Mouse (Mus musculus) layer of hippocampus, adult 11-12 months (tissue): ENCODE measurements around the gene Med29.

Experiments used
- DNase-seq: peaks from one replicate; pipeline ENCODE4 v3.0.0; 2022; ENCODE audit warnings: low spot score

Med29 gene

DNA sequence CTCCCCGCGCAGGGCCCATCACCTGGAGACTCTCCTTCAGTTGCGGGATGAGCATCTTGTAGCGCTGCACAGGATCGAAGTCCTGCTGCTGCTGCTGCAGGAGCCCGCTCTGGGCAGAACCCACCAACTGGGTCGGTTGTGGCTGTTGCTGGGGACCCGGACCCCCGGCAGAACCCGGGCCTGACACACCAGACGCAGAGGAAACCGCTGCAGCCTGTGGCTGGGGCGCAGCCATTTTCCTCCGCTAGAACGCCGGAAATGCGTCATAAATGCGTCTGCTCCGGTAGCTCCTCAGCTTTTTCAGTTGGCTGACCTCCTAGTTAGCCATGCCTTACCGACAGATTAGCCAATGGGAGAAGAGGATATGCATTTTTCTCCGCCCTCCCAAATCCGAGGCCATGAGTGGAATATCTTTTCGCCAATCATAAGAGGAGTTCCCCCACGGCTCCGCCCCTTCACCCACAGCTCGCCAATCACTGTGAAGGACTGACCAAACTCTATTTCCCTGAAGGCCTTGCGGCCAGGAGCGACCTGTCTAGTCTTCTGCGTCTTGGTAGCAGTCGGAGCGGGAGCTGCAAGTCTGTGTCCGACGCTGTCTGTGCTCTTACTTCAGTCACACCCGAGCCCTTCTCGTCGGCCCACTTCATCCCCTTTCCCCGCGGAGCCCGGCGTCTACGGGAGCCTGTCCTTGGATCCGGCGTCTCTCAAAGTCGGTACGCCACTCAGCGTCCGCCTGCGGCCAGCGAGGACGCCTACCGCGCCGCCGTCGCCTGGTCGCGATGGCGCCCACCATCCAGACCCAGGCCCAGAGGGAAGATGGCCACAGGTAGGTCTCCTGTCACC lies at the start of gene Med29, which contains the start of gene Paf1:
Gene Med29, minus strand, starts transcription at position 280 of the 843 bp plus-strand sequence.
Gene Paf1, plus strand, starts transcription at position 523 of the 843 bp plus-strand sequence.
- peak; percentile 98 for DNase-seq

DNA sequence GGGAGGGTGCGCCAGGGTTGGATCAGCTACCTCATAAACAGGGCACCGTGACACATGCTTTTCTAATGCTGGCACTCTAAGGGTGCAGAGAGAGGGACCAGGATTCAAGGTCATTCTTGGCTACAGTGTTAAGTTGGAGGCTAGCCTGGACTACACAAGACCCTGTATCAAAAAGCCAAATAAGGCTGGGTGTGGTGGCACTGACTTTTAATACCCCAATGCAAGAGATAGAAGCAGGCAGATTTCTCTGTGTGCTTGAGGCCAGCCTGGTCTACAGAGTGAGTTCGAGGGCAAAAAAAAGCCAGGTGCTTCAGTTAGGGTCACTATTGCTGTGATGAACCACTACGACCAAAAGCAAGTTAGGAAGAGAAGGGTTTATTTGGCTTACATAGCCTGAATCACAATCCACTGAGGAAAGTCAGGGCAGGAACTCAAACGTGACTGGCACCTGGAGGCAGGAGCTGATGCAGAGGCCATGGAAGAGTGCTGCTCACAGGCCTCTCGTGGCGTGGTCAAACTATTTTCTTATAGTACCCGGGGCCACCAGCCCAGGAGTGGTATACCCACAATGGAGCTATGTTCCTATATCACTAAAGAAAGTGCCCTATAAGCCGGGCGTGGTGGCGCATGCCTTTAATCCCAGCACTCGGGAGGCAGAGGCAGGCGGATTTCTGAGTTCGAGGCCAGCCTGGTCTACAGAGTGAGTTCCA lies 49.4 kb upstream of the Med29 start:
- DNase-seq, result no peak

DNA sequence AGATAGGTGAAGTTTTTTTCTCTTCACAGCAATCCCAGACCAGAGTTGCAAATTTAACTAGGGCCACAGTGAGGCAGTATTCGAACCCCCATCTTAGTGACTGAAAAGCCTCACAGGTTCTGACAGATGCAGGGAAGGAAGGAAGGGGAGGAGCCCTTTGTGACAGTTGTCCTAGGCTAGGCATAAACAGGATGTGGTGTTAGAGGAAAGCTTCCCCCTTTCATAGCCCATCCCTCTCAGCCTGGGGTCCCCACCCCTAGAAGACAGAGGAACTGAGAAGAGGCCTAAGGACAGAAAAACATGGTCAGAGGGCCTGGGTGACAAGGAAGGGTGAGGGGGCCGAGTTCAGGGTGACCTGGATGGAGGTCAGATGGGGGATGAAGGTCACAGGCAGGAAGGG lies 48.2 kb upstream of the Med29 start:
- no peak for DNase-seq

DNA sequence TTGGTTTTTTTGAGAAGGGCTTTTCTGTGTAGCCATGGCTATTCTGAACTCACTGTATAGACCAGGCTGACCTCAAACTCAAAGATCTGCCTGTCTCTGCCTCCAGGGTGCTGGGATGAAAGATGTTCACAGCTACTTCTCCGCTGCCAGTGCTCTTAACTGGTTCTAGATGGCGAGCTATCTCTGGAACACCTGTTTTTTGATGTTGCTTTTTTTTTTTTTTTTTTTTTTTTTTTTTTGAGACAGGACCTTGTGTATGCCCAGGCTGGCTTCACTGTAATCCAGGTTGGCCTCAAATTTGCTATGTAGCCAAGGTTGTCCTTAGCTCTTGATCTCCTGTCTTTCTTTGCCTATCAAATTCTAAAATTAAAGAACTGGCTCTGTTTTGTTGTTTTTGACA lies 46.3 kb upstream of the Med29 start:
- no peak for DNase-seq

DNA sequence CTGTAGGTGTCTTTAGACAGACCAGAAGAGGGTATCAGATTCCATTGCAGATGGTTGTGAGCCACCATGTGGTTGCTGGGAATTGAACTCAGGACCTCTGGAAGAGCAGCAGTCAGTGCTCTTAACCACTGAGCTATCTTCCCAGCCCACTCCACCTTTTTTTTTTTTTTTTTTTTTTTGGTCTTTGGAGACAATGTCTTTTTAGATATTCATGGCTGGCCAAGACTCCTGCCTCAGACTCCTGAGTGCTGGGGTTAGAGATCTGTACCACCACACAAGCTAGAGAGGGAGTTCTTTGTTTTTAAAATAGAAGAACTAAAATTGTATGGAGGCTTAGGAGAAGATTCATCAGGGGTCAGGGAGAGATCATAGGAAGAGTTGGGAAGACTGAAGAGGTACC lies 45.5 kb upstream of the Med29 start:
- DNase-seq, result no peak

DNA sequence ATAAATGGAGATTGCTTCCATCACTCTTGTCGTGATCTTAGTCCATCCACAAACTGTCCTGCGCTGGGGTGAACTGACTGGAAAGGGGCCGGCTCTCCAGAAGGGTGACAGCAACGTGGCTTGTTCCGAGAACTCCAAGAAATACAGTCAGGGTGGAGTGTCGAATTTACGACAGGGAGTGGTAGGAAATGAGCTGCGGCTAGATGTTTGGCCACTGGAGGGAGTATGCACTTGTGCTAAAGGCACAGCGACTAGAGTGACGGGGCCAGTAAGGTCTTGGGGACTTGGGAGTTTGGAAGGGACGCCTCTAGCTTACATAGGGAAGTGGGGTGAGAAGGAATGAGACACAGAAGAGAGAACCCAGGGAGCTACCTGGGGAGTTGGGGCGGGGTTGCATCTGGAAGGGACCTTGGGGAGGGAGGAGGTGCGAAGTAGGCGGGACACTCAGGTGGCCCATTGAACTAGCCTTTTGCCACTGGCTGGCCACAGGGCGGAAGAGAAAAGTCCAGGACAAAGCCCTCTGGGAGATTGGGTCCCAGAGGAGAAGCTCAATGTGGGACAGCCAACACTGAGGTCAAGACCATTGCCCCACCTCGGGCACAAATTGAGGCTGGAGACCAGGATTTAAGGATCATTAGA lies 44.5 kb upstream of the Med29 start, which contains the start of gene Gmfg:
Gene Gmfg, plus strand, starts transcription at position 516 of the 639 bp plus-strand sequence.
- peak; percentile 80 for DNase-seq

DNA sequence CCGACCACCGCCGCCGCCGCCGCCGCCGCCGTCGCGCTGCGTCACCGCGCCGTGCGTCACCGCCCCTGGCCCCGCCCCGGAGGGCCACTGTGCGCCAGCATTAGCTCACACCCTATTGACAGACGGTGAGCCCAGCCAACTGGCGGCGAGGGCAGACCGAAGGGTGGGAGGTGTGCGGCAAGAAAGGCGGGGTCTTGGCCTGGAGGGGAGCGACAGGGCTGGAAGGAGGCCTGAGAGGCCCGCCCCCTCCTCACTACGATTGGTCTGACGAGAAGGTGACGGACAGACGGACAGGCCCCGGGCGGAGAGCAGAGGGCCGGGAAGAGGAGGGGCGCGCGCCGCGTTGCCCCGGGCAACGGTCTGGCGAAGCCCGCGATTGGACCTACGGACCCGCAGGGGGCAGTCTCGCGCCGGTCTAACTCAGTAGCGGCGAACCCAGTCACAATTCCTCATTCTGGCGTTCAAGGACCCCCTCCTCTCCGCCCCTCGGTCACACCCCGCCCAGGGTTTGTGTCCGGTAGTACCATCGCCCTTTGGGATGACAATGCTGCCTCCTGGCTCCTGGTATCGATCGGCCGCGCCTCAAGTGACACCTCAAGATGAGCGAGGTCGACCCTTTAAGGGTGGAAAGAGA lies 43.9 kb upstream of the Med29 start:
- DNase-seq, result peak; percentile 100

DNA sequence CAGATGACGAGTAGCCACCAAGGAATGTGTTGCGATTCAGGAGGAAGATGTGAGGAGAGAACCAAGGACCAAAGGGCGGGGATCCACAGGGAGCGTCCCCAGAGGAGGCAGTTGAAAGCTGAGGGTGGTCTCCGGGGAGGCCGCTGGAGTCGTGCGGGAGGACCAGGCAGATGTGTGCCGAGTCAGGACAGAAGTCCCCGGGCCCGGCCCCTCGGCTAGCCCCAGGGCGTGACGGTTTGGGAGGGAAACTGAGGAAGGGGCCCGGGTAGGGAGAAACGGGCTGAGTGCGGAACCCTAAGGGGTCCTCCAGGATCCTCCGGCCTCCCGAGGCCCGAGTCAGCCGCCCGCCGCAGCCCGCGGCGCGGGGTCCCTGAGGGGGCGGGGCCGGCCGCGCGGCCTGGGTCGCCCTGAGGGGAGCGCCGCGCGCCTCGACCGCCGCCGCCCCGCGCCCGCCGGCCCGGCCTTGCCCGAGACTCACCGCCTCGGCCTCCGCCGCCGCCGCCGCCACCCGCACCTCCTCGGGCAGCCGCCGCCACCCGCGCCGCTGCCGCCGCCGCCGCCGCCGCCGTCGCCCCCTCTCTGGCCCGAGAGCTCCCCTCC lies 43.3 kb upstream of the Med29 start:
- no peak for DNase-seq

DNA sequence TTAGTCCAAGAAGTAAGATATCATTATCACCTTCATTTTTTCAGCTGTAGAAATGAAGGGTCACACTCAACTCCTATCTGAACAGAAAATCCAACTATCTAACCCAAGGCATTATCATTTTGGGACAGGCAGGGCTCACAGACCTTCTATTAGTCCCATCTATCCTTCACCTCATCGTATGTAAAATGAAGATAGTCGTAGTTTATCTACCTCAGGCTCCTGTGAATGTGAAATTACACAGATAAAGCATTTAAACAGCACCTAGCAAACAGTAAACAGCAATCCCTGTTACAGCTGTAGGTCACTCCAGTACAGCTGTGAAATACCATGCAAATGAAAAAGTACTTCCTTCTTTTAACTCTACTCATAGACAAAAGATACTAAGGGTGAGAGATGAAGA lies 39.7 kb upstream of the Med29 start:
- no peak for DNase-seq

DNA sequence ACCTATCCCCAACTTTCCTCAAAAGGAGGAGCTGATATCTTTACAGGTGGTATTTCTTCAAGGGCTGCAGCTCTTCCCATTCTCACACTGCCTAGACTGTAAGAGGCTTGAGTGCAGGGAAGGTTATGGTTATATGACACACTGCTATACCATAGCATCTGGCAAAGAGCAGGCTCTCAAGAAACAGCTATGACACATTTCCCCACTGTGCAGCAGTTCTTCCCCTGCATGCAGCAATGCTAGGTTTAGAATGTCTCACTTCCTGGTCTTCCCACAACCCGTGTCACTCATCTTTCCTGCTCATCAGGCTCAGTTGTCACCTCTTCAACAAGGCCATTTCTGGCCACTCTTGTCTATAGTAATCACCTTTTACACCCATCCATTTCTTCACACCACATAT lies 38.0 kb upstream of the Med29 start:
- no peak for DNase-seq

DNA sequence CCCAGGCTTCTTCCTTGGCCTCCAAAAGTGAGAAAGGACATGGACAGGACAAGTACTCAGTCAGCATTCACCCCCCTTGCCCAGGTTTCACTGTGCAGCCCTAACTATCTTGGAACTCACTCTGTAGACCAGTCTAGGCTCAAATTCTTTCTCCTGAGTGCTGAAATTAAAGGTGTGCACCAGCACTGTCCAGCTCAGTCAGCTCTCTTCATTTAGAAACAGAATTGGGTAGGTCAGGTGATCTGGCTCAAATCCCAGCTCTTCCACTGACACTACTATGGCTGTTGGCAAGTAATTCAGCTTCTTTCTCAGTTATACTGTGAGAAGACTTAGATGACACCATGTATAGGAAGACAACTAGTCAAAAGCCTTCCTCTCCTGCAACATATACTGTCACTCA lies 35.2 kb upstream of the Med29 start:
- no peak for DNase-seq

DNA sequence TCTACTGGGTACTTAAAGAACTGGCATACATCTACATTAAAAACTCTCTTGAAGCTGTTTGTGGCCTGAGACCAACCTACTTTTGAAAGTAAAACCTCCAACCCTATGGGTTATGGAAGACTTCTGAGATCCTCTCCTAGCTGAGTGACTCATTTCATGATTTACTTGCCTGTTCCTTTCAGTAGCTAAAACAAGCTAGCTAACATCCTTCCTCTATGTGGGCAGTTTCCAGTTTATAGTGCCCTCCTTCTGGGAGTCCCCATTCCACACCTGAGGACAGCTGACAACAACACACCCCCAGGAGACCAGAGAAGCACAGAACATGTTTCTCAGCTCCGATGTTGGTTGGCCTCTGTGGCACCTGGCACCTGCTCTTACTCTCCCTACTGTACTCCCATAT lies 30.5 kb upstream of the Med29 start:
- no peak for DNase-seq

DNA sequence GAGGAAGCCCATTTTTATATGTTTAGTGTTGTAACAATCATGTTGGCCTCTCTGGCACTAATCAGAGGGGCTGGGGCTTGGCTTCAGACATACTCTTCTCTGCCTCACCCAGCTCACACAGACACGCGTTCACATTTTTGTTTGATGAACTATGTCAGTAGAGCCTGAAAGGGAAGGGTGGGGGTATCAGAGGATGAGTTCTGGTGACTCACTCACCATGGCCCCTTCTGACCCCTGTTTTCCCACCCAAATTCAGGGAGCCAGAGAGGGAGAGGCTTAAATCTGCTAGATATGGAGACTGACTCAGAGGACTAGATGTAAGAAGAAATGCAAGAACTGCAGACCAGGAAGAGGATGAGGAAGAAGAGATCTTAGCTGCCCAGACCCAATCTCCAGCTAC lies 26.9 kb upstream of the Med29 start:
- no peak for DNase-seq

DNA sequence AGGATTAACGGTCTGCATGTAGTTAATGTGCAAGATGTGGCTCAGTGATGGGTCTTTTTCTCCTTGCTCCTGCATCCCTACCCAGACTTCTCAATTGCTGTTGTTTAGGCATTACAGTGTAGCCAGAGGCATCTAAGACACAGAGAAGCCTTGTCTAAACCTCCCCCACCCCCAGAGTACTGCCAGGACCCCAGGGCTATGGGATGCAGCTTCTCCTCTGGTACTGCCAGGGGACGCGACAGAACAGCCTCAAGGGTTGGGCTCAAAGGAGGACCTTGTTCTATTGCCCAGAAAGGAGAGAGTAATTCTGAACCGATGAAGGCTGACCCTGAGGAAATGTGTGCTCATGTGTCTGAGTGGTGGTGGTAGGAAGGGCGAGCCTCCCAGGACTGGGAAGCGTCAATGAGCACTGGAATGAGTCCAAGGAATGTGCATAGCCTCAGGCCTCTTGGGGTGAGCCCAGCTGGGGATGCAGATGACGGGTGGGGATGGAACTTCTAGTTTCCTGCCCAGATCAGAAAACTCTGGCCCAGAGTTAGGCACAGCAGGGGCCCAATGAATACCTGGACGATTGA lies 25.7 kb upstream of the Med29 start:
- no peak for DNase-seq

DNA sequence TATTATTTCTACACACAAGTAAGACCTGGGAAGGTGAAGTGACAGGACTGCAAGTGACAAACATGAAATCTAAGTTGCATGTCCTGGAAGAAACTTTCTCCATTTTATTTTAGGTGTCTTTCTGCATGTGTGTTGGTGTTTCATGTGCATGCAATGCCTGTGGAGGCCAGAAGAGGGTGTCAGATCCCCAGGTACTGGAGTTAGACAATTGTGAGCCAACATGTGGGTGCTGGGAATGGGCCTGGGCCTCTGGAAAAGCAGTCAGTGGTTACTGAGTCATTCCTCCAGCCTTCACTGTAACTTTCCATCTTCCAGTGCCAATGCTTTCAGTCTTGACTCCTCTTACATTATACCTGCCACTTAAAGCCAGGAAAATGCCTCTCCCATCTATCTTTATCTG lies 24.9 kb upstream of the Med29 start:
- no peak for DNase-seq

DNA sequence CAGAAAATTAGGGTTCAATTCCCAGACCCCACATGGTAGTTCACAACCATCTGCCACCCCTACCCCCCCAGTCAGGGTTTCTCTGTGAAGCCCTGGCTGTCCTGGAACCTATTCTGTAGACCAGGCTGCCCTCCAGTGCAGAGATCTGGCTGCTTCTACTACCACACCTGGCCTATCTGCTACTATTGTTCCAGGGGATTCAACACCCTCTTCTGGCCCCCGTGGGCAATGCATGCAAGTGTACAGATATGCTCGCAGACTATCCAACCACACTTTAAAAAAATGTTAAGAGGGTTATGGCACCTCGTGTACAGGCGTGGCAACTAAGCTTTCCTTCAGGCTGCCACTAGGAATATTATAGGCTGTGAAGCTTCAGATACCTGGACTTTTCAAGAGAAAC lies 20.3 kb upstream of the Med29 start:
- DNase-seq, result no peak

DNA sequence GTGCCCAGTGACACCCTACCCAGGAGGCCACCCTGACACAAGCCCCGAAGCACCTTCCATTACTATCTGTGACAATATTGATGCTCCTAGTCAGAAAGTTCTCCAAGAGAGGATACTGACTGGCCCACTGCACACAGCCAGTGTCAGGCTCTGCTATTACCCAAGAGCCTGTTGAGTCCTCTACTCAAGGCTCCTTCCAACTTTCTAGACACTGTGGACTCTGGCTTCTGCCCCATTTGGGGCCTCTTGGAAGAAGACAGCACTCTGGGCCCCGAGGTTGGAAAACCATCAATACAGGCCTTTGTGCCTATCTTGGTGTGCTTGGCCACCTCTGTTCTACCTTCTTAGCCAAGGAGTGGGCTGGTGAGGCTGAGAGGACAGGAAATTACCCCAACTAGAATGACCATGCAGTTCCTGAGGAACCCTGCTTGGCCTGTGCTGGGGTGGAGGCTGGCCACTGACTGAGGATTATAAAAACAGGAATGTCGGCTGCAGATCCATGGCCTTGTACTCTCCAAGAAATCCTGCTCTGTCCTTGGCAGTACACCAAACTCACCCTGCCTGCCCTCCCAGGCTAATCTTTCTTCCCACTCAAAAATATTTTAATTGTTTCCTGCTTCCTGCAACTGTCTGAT lies 18.4 kb upstream of the Med29 start:
- no peak for DNase-seq

DNA sequence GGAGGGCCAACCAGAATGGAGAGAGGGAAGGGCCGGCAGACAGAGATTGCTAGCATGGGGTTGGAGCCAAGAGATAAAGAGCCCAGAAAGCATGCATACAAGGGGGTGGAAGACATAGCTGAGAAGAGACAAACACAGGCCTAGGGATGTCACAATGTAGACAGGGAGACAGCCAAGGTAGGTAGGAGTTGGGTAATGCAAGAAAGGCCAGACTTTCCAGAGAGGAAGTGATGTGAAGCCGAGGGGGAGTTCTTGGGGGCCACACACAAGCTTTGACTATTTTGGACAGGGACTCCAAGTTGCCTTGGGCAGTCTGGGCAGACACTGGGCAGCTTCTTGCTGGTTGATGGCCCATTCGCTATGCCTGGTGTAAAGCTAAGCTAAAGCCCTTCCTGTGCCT lies 9.4 kb upstream of the Med29 start:
- no peak for DNase-seq

DNA sequence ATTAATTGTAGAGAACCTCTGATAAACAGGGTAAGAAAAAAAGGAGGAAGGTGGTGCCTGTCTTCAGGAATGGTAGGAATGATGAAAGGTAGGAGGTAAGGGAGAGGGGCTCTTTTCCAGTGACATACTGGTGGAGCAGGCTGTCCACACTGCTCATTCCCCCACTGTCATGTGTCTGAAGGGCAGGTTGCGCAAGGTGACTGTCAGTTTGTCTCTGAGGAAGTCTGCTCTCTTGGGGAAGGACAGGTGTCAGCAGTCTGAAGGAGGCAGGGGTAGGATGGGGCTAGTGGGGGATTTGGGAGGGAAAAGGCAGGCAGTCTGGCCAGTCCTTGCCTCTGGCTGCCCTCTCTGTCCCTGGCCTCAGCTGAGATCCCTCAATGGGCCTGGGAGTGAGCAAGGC lies 8.5 kb upstream of the Med29 start:
- DNase-seq, result no peak

DNA sequence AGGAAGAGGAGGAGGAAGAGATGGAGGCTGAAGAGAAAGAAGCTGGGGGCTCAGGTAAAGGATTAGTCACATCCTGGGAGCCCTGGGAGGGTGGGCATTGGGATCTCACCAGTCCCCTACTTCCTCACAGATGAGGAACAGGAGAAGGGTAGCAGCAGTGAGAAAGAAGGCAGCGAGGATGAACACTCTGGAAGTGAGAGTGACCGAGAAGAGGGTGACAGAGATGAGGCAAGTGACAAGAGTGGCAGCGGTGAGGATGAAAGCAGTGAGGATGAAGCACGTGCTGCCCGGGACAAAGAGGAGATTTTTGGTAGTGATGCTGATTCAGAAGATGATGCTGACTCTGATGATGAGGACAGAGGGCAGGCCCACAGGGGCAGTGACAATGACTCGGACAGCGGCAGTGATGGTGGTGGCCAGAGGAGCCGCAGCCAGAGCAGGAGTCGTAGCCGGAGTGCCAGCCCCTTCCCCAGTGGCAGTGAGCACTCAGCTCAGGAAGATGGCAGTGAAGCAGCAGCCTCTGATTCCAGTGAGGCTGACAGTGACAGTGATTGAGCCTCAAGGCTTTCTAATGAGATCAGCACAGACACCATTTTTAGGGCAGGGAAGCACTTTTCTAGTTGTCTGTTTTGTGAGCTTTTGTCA lies 6.3 kb upstream of the Med29 start:
- no peak for DNase-seq

DNA sequence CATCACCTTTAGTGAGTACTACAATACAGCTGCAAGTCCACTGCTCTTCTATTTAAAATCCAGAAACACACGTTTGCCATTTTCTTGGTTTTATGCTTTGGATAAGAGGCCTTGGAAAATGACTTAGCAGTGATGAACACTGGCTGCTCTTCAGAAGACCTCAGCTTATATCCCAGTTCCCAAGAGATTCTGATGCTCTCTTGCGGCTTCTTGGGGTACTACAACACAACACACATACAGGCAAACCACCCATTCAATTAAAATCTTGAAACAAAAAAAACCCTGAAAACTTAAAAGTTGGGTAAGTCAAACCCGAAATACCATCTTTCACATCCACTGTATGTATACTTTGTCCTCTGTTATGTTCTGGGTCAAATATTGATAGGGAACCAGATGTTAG lies 5.5 kb upstream of the Med29 start:
- DNase-seq, result no peak
